Mouse (Mus musculus) stomach, postnatal 0 days (tissue): ENCODE data around the gene Acat3.

Experiments used
- CTCF ChIP-seq: IDR thresholded peaks from 2 replicates; pipeline ENCODE4 v1.5.1; 2016; ENCODE audit warnings: antibody characterized with exemption, low read depth, mild to moderate bottlenecking, moderate library complexity
- EP300 ChIP-seq: optimal IDR thresholded peaks from 2 replicates; pipeline ENCODE3; 2016; ENCODE audit warnings: antibody characterized with exemption

DNA sequence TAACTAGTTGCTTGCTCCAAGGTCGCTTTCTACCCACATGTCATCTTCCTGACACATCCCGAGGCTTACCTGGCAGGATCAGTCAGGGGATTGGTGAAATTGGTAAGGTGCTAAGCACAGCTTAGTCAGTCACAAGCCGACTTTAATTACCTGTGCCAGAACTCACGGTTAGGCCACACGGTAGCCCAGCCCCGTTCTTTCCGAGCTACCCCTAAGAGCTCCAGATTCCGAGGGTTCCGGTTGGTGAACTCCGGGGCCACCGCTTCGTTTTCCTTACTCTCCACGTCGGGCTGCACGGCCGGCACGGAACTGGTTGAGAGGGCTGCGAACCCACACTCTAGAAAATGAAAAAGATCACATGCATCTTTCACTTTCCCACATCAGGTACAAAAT is 24.9 kb downstream of the Acat3 start, which contains the start of gene Tcp1:
- no peak for TF ChIP-seq CTCF
- no peak for TF ChIP-seq EP300
